Comparison of ENCODE assay signal across 8 mouse cellular contexts in genomic region chr7:99979546-99980131, GRCm38 (mm10). TPM values are rescaled to one million over a fixed set of nuclear protein-coding genes. Genes with fewer than 3 reads are reported as not detected.
A peak's percentile ranks its signal among the peaks of the same experiment; 100 is the strongest.
DNase-seq lines count a peak whose midpoint lies in the region; ATAC-seq and TF ChIP-seq lines count a peak whose summit lies in the region.

No protein-coding gene starts in this region.

- peak overlapping the region; percentile 93 for H3K4me3 ChIP-seq in forebrain, postnatal 0 days (ENCODE audit: low read depth, low read length)
- H3K4me3 ChIP-seq in hindbrain, embryonic 14.5 days (replicated peaks; ENCODE audit: low read length), result peak overlapping the region; percentile 96
- H3K4me3 ChIP-seq in liver, adult 2 months (ENCODE audit: insufficient read depth, low read depth, low read length), result peak overlapping the region; percentile 91

- WGBS in forebrain, postnatal 0 days, result 2% methylated on average over 49 of the region's 51 CpGs
- WGBS in hindbrain, embryonic 14.5 days, result under 1% methylated on average over 51 of the region's 51 CpGs
- under 1% methylated on average over 42 of the region's 51 CpGs for WGBS in liver, adult 2 months

- TF ChIP-seq POLR2A in liver, adult 2 months (IDR thresholded peaks at IDR 0.05; ENCODE audit: extremely low read depth, insufficient read depth, low read length), result 0 out of 2 replicates have a peak, but pooled peaks have one; percentile 12

- peak; percentile 35 for DNase-seq in right cerebral cortex, postnatal 14 days
- DNase-seq in right cerebral cortex, adult 2 months (ENCODE audit: low spot score in 2 of 2), result no peak
- DNase-seq in cerebellum, adult 11 months, result peak; percentile 47
- DNase-seq in forebrain, postnatal 0 days, result no peak
- DNase-seq in hindbrain, embryonic 14.5 days (ENCODE audit: low spot score), result no peak
- DNase-seq in liver, adult 2 months (ENCODE audit: extremely low read depth, low read depth, low spot score), result peak; percentile 75
- DNase-seq in natural killer cell, adult 2 months (ENCODE audit: low spot score in 2 of 2), result peak; percentile 18 to 19
- DNase-seq in thymus, postnatal 36 days, result peak; percentile 54 to 66

- H3K9ac ChIP-seq in forebrain, postnatal 0 days, result peak overlapping the region; percentile 96
- peak overlapping the region; percentile 93 for H3K9ac ChIP-seq in hindbrain, embryonic 14.5 days
- peak overlapping the region; percentile 99 for H3K9ac ChIP-seq in liver, adult 2 months (ENCODE audit: low read depth, low read length)

- H3K79me2 ChIP-seq in liver, adult 2 months (ENCODE audit: control insufficient read depth, insufficient read depth, low read length), result peaks cover 9% of the 10 kb centered on the region

- peak overlapping the region; percentile 94 for H3K27ac ChIP-seq in forebrain, postnatal 0 days (ENCODE audit: low read depth, low read length)
- peak overlapping the region; percentile 97 for H3K27ac ChIP-seq in hindbrain, embryonic 14.5 days
- peak overlapping the region; percentile 97 for H3K27ac ChIP-seq in liver, adult 2 months (replicated peaks; ENCODE audit: insufficient read depth, low read depth, low read length)

- H3K36me3 ChIP-seq in forebrain, postnatal 0 days (ENCODE audit: insufficient read depth), result no peaks in the 10 kb centered on the region
- H3K36me3 ChIP-seq in hindbrain, embryonic 14.5 days (replicated peaks; ENCODE audit: control insufficient read depth, insufficient read depth), result no peaks in the 10 kb centered on the region
- H3K36me3 ChIP-seq in liver, adult 2 months (ENCODE audit: control insufficient read depth, insufficient read depth, low read length), result no peaks in the 10 kb centered on the region

- 0 out of 2 replicates have a peak, but pooled peaks cover 6% of the 10 kb centered on the region for H3K4me1 ChIP-seq in forebrain, postnatal 0 days (ENCODE audit: insufficient read depth)
- H3K4me1 ChIP-seq in hindbrain, embryonic 14.5 days (replicated peaks; ENCODE audit: control insufficient read depth, insufficient read depth, low read length), result peaks cover 18% of the 10 kb centered on the region
- H3K4me1 ChIP-seq in liver, adult 2 months (ENCODE audit: control insufficient read depth, insufficient read depth, low read length), result peaks cover 16% of the 10 kb centered on the region

- TF ChIP-seq CTCF in forebrain, postnatal 0 days (IDR thresholded peaks at IDR 0.05; ENCODE audit: low read depth), result no peak
- no peak for TF ChIP-seq CTCF in liver, adult 2 months (IDR thresholded peaks at IDR 0.05; ENCODE audit: low read depth, low read length)

- no peaks in the 10 kb centered on the region for H3K9me3 ChIP-seq in forebrain, postnatal 0 days (ENCODE audit: low read length)
- H3K9me3 ChIP-seq in hindbrain, embryonic 14.5 days (ENCODE audit: control insufficient read depth, low read length), result no peaks in the 10 kb centered on the region

- no peaks in the 10 kb centered on the region for H3K27me3 ChIP-seq in forebrain, postnatal 0 days (ENCODE audit: insufficient read depth, low read length)
- no peaks in the 10 kb centered on the region for H3K27me3 ChIP-seq in hindbrain, embryonic 14.5 days (ENCODE audit: control insufficient read depth, insufficient read depth, low read length)
- no peaks in the 10 kb centered on the region for H3K27me3 ChIP-seq in liver, adult 2 months (ENCODE audit: control insufficient read depth, insufficient read depth, low read length)

- peak overlapping the region; percentile 82 for H3K4me2 ChIP-seq in forebrain, postnatal 0 days (ENCODE audit: low read depth)
- H3K4me2 ChIP-seq in hindbrain, embryonic 14.5 days (replicated peaks), result peak overlapping the region; percentile 83

- peak; percentile 15 for ATAC-seq in forebrain, postnatal 0 days
- ATAC-seq in hindbrain, embryonic 14.5 days (ENCODE audit: low FRiP score), result peak; percentile 77

RNA-seq across cellular contexts. Expression of gene Rnf169, which starts 0.6 kb away (rescaled TPM):
- 23.6 and 24.9 TPM in 2 replicates for total RNA-seq in forebrain, postnatal 0 days (2014; rRNA removed)
- polyA plus RNA-seq in forebrain, postnatal 0 days (2015; fragmentation: Nextera tagmentation; extraction: Ambion mirVana), result 2.6 and 4.3 TPM in 2 replicates
- 5.3 and 5.8 TPM in 2 replicates for polyA plus RNA-seq in hindbrain, embryonic 14.5 days (2014; fragmentation: Nextera tagmentation; extraction: Ambion mirVana)
- total RNA-seq in liver, adult 2 months (2014; rRNA removed), result 27.6 and 31.5 TPM in 2 replicates
- polyA plus RNA-seq in liver, adult 2 months (2012; rRNA removed), result 5.6 and 6.5 TPM in 2 replicates

RNA-seq across cellular contexts. Expression of gene Chrdl2, which starts 26.3 kb away (rescaled TPM):
- total RNA-seq in forebrain, postnatal 0 days (2014; rRNA removed), result not detected in 2 replicates
- polyA plus RNA-seq in forebrain, postnatal 0 days (2015; fragmentation: Nextera tagmentation; extraction: Ambion mirVana), result 0.15 and 0.67 TPM in 2 replicates
- 0.31 and 0.67 TPM in 2 replicates for polyA plus RNA-seq in hindbrain, embryonic 14.5 days (2014; fragmentation: Nextera tagmentation; extraction: Ambion mirVana)
- not detected in 2 replicates for total RNA-seq in liver, adult 2 months (2014; rRNA removed)
- 0.05 TPM in 1 of 2 replicates, not detected in the other for polyA plus RNA-seq in liver, adult 2 months (2012; rRNA removed)

Comparison
In these comparisons a context has a peak if more than half of its experiments do, and no peak if none do; other contexts are left out.
1. DNase-seq: peak in right cerebral cortex, postnatal 14 days (single experiment), cerebellum, adult 11 months (single experiment), liver, adult 2 months (single experiment), natural killer cell, adult 2 months (2 of 2) and thymus, postnatal 36 days (2 of 2); none in right cerebral cortex, adult 2 months (0 of 2), forebrain, postnatal 0 days (single experiment) and hindbrain, embryonic 14.5 days (single experiment).
2. Peak in every context shown above with its lines, with median percentiles within 50 percentile points of each other: H3K27ac ChIP-seq, H3K4me3 ChIP-seq and H3K9ac ChIP-seq.